In genomic region chr6:114258661-114259193, GRCm38 (mm10) we compare ENCODE assay signal across 17 mouse cellular contexts. TPM values are rescaled to one million over a fixed set of nuclear protein-coding genes. Genes with fewer than 3 reads are reported as not detected.
DNase-seq lines count a peak whose midpoint lies in the region; ATAC-seq and TF ChIP-seq lines count a peak whose summit lies in the region.
"Had no signal": no experiment of that assay in that cellular context is flagged by ENCODE, and none has a peak within 500 bp of the region (broad histone marks: within the 10 kb centered on the region; RNA-seq: fewer than 3 reads in every experiment).

No protein-coding gene starts in this region.

- H3K4me2 ChIP-seq in hindbrain, embryonic 12.5 days (replicated peaks) = no peak overlapping the region
- no peak overlapping the region for H3K4me2 ChIP-seq in hindbrain, embryonic 11.5 days (replicated peaks; ENCODE audit: low read depth, low read length)
- H3K4me2 ChIP-seq in forebrain, embryonic 15.5 days (replicated peaks) = no peak overlapping the region
- H3K4me2 ChIP-seq in midbrain, embryonic 14.5 days (ENCODE audit: low read length) = no peak overlapping the region
- H3K4me2 ChIP-seq: embryonic facial prominence, embryonic 15.5 days; kidney, embryonic 15.5 days had no signal

- 46% methylated on average over 3 of the region's 3 CpGs for WGBS in hindbrain, embryonic 12.5 days
- WGBS in hindbrain, embryonic 11.5 days = 52% methylated on average over 3 of the region's 3 CpGs
- 24% methylated on average over 3 of the region's 3 CpGs for WGBS in forebrain, embryonic 15.5 days
- 26% methylated on average over 3 of the region's 3 CpGs for WGBS in midbrain, embryonic 14.5 days

- TF ChIP-seq CTCF in bone marrow macrophage, adult 2 months (IDR thresholded peaks at IDR 0.05; ENCODE audit: low read depth, low read length) = no peak

- H3K9me3 ChIP-seq in hindbrain, embryonic 12.5 days (replicated peaks) = no peaks in the 10 kb centered on the region
- H3K9me3 ChIP-seq in hindbrain, embryonic 11.5 days (ENCODE audit: control insufficient read depth, low read length) = no peaks in the 10 kb centered on the region
- H3K9me3 ChIP-seq in forebrain, embryonic 15.5 days = no peaks in the 10 kb centered on the region
- H3K9me3 ChIP-seq in midbrain, embryonic 14.5 days (ENCODE audit: control insufficient read depth, low read length) = no peaks in the 10 kb centered on the region
- H3K9me3 ChIP-seq: embryonic facial prominence, embryonic 15.5 days; kidney, embryonic 15.5 days had no signal

- H3K27ac ChIP-seq in hindbrain, embryonic 12.5 days = peak overlapping the region; percentile 55; the same call in 1 of the 2 replicates
- H3K27ac ChIP-seq in hindbrain, embryonic 11.5 days (ENCODE audit: low read depth, low read length) = no peak overlapping the region
- H3K27ac ChIP-seq in bone marrow macrophage, adult 2 months (ENCODE audit: insufficient read depth, low read depth, low read length) = peak overlapping the region; percentile 35
- H3K27ac ChIP-seq in forebrain, embryonic 15.5 days (replicated peaks) = peak overlapping the region; percentile 70
- peak overlapping the region; percentile 75 for H3K27ac ChIP-seq in midbrain, embryonic 14.5 days (replicated peaks; ENCODE audit: low read depth, low read length)
- H3K27ac ChIP-seq: embryonic facial prominence, embryonic 15.5 days; kidney, embryonic 15.5 days had no signal

- TF ChIP-seq POLR2A in bone marrow macrophage, adult 2 months (IDR thresholded peaks at IDR 0.05; ENCODE audit: borderline replicate concordance, low read depth, low read length) = no peak

- H3K27me3 ChIP-seq in hindbrain, embryonic 12.5 days = peaks cover 13% of the 10 kb centered on the region
- no peaks in the 10 kb centered on the region for H3K27me3 ChIP-seq in hindbrain, embryonic 11.5 days (ENCODE audit: control insufficient read depth, insufficient read depth, low read length)
- no peaks in the 10 kb centered on the region for H3K27me3 ChIP-seq in forebrain, embryonic 15.5 days
- no peaks in the 10 kb centered on the region for H3K27me3 ChIP-seq in midbrain, embryonic 14.5 days (ENCODE audit: control insufficient read depth, insufficient read depth, low read length)
- H3K27me3 ChIP-seq: embryonic facial prominence, embryonic 15.5 days had no signal

- DNase-seq in hindbrain, embryonic 11.5 days (ENCODE audit: low spot score) = no peak
- peak; percentile 56 for DNase-seq in midbrain, embryonic 14.5 days
- no peak for DNase-seq in layer of hippocampus, postnatal 10 days (ENCODE audit: low spot score in 2 of 2)
- DNase-seq: cerebellum, adult 8-10 months; lung, adult 2 months; lung, postnatal 4 days; thymus, adult 2 months had no signal

- H3K9ac ChIP-seq in hindbrain, embryonic 12.5 days = no peak overlapping the region
- no peak overlapping the region for H3K9ac ChIP-seq in hindbrain, embryonic 11.5 days (ENCODE audit: low read depth, low read length)
- H3K9ac ChIP-seq in forebrain, embryonic 15.5 days (replicated peaks) = no peak overlapping the region
- H3K9ac ChIP-seq in midbrain, embryonic 14.5 days (replicated peaks; ENCODE audit: low read length) = no peak overlapping the region
- H3K9ac ChIP-seq: embryonic facial prominence, embryonic 15.5 days; kidney, embryonic 15.5 days had no signal

- H3K4me1 ChIP-seq in hindbrain, embryonic 12.5 days = peaks cover 31% of the 10 kb centered on the region
- peaks cover 8% of the 10 kb centered on the region; the same call in 1 of the 2 replicates for H3K4me1 ChIP-seq in hindbrain, embryonic 11.5 days (replicated peaks; ENCODE audit: control insufficient read depth, insufficient read depth, low read length)
- peaks cover 14% of the 10 kb centered on the region for H3K4me1 ChIP-seq in bone marrow macrophage, adult 2 months (ENCODE audit: control insufficient read depth, insufficient read depth, low read length)
- peaks cover 36% of the 10 kb centered on the region for H3K4me1 ChIP-seq in forebrain, embryonic 15.5 days
- peaks cover 32% of the 10 kb centered on the region for H3K4me1 ChIP-seq in midbrain, embryonic 14.5 days (ENCODE audit: control insufficient read depth, insufficient read depth, low read length)
- H3K4me1 ChIP-seq: embryonic facial prominence, embryonic 15.5 days; kidney, embryonic 15.5 days had no signal

- no peak for ATAC-seq in hindbrain, embryonic 12.5 days (ENCODE audit: low FRiP score)
- no peak for ATAC-seq in hindbrain, embryonic 11.5 days (ENCODE audit: low FRiP score)
- no peak for ATAC-seq in forebrain, embryonic 15.5 days (replicated peaks)
- no peak; the same call in 1 of the 2 replicates for ATAC-seq in midbrain, embryonic 14.5 days (ENCODE audit: low FRiP score, low TSS enrichment)
- ATAC-seq in granulocyte monocyte progenitor cell, adult 5-6 weeks (replicated peaks; ENCODE audit: poor library complexity, severe bottlenecking) = no peak

- H3K36me3 ChIP-seq in hindbrain, embryonic 12.5 days = no peaks in the 10 kb centered on the region
- no peaks in the 10 kb centered on the region for H3K36me3 ChIP-seq in hindbrain, embryonic 11.5 days (ENCODE audit: control insufficient read depth, insufficient read depth, low read length)
- H3K36me3 ChIP-seq in forebrain, embryonic 15.5 days = no peaks in the 10 kb centered on the region
- no peaks in the 10 kb centered on the region for H3K36me3 ChIP-seq in midbrain, embryonic 14.5 days (ENCODE audit: control insufficient read depth, insufficient read depth, low read length)
- H3K36me3 ChIP-seq: embryonic facial prominence, embryonic 15.5 days; G1E; kidney, embryonic 15.5 days had no signal

- no peak overlapping the region for H3K4me3 ChIP-seq in hindbrain, embryonic 12.5 days
- H3K4me3 ChIP-seq in hindbrain, embryonic 11.5 days (ENCODE audit: low read depth, low read length) = no peak overlapping the region
- H3K4me3 ChIP-seq in bone marrow macrophage, adult 2 months (ENCODE audit: insufficient read depth, low read length) = no peak overlapping the region
- no peak overlapping the region for H3K4me3 ChIP-seq in forebrain, embryonic 15.5 days
- H3K4me3 ChIP-seq in midbrain, embryonic 14.5 days (replicated peaks; ENCODE audit: low read depth, low read length) = no peak overlapping the region
- H3K4me3 ChIP-seq: embryonic facial prominence, embryonic 15.5 days; kidney, embryonic 15.5 days had no signal

RNA-seq across cellular contexts. Expression of gene Slc6a1, which starts 23.7 kb away (rescaled TPM):
- 47.1 and 47.6 TPM in 2 replicates for polyA plus RNA-seq in hindbrain, embryonic 12.5 days (2016; fragmentation: Nextera tagmentation; extraction: Ambion mirVana)
- 17.3 and 23.1 TPM in 2 replicates for polyA plus RNA-seq in hindbrain, embryonic 11.5 days (2014; fragmentation: Nextera tagmentation; extraction: Ambion mirVana)
- polyA plus RNA-seq in bone marrow macrophage, adult 2 months (2012; ENCODE audit: insufficient read depth, insufficient read length, missing spikeins) = 0.19 TPM in 1 of 2 replicates, not detected in the other
- polyA plus RNA-seq in forebrain, embryonic 15.5 days (2015; fragmentation: Nextera tagmentation; extraction: Ambion mirVana) = 98.4 and 99.8 TPM in 2 replicates
- 116 and 125 TPM in 2 replicates for polyA plus RNA-seq in midbrain, embryonic 14.5 days (2014; fragmentation: Nextera tagmentation; extraction: Ambion mirVana)
- total RNA-seq in layer of hippocampus, postnatal 10 days (2021) = 100 to 1,000 TPM; 307 to 331 TPM
- total RNA-seq in granulocyte monocyte progenitor cell, adult 5-6 weeks (2014; fragmentation: Nextera tagmentation) = not detected in 2 replicates
- total RNA-seq in granulocyte monocyte progenitor cell, adult 5-6 weeks (2017) = not detected in 2 replicates
- total RNA-seq: adrenal gland, adult 18-20 months had no signal
- polyA plus RNA-seq: G1E; heart, postnatal 0 days; intestine, embryonic 14.5 days had no signal

Comparison
In these comparisons a context has a peak if more than half of its experiments do, and no peak if none do; other contexts are left out.
1. RNA of gene Slc6a1, which starts 23.7 kb away (polyA plus RNA-seq): 116 to 125 TPM in midbrain, embryonic 14.5 days, 98.4 to 99.8 TPM in forebrain, embryonic 15.5 days, 47.1 to 47.6 TPM in hindbrain, embryonic 12.5 days and 17.3 to 23.1 TPM in hindbrain, embryonic 11.5 days; 0.19 TPM in bone marrow macrophage, adult 2 months; every median in the first group is over 10 times any median in the second.